Mouse (Mus musculus) limb, embryonic 14.5 days (tissue): ENCODE measurements at regions not wholly inside any gene's neighbourhood (a gene's known extent, or its start where the extent isn't known, plus 50 kb on each side); places are given as distances from the start of the nearest gene placed in this dataset.

Experiments used
- ATAC-seq: fragments of 200-750 bp; cut with Nextera tagmentation; 2 replicates; pipeline ENCODE4 v1.8.0; 2017; ENCODE audit warnings: low read depth, moderate number of reproducible peaks, moderate TSS enrichment; ENCODE audit not compliant: low FRiP score
- DNase-seq: peaks from one replicate; pipeline ENCODE4 v3.0.0-alpha.2; 2015; ENCODE audit warnings: low spot score
- H3K27ac ChIP-seq: fragments of 300-500 bp; sonication (generic); replicated peaks from 2 replicates; pipeline ENCODE4 v1.5.1; 2014; ENCODE audit warnings: low read depth, mild to moderate bottlenecking, low read length, moderate library complexity, mixed read lengths
- H3K27me3 ChIP-seq: fragments of 300-500 bp; sonication (generic); 2 replicates; pipeline ENCODE4 v1.6.1; 2014; ENCODE audit warnings: low read length, mixed read lengths; ENCODE audit not compliant: control insufficient read depth, insufficient read depth
- H3K36me3 ChIP-seq: fragments of 300-500 bp; sonication (generic); 2 replicates; pipeline ENCODE4 v1.6.1; 2014; ENCODE audit warnings: mild to moderate bottlenecking, low read length, moderate library complexity, mixed read lengths; ENCODE audit not compliant: control insufficient read depth, insufficient read depth
- H3K4me1 ChIP-seq: fragments of 300-500 bp; sonication (generic); 2 replicates; pipeline ENCODE4 v1.6.1; 2014; ENCODE audit warnings: antibody characterized with exemption, low read length, mixed read lengths; ENCODE audit not compliant: control insufficient read depth, insufficient read depth
- H3K4me2 ChIP-seq: fragments of 300-500 bp; sonication (generic); replicated peaks from 2 replicates; pipeline ENCODE4 v1.6.1; 2014; ENCODE audit warnings: low read depth, mild to moderate bottlenecking, low read length, moderate library complexity; ENCODE audit not compliant: severe bottlenecking
- H3K4me3 ChIP-seq: fragments of 300-500 bp; sonication (generic); replicated peaks from 2 replicates; pipeline ENCODE4 v1.5.1; 2014; ENCODE audit warnings: low read length
- H3K9ac ChIP-seq: fragments of 300-500 bp; sonication (generic); 2 replicates; pipeline ENCODE4 v1.6.1; 2014; ENCODE audit warnings: mild to moderate bottlenecking, low read depth, low read length, moderate library complexity; ENCODE audit not compliant: severe bottlenecking
- H3K9me3 ChIP-seq: fragments of 300-500 bp; sonication (generic); 2 replicates; pipeline ENCODE4 v1.6.1; 2016; ENCODE audit warnings: low read length; ENCODE audit not compliant: control insufficient read depth
- POLR2A ChIP-seq: fragments of 200-500 bp; IDR thresholded peaks from 2 replicates; pipeline ENCODE4 v1.8.0; 2012; ENCODE audit warnings: inconsistent platforms, mild to moderate bottlenecking, moderate library complexity, borderline replicate concordance; ENCODE audit not compliant: insufficient read depth, insufficient read length; ENCODE audit errors: extremely low read depth
- WGBS: fragments of 180-500 bp; shearing (Covaris S2); extraction: QIAGEN DNeasy Blood & Tissue Kit; methylation state at CpG from one replicate; pipeline ENCODE4 v1.1.7; 2014; 5-methylcytosine and 5-hydroxymethylcytosine counted together

DNA sequence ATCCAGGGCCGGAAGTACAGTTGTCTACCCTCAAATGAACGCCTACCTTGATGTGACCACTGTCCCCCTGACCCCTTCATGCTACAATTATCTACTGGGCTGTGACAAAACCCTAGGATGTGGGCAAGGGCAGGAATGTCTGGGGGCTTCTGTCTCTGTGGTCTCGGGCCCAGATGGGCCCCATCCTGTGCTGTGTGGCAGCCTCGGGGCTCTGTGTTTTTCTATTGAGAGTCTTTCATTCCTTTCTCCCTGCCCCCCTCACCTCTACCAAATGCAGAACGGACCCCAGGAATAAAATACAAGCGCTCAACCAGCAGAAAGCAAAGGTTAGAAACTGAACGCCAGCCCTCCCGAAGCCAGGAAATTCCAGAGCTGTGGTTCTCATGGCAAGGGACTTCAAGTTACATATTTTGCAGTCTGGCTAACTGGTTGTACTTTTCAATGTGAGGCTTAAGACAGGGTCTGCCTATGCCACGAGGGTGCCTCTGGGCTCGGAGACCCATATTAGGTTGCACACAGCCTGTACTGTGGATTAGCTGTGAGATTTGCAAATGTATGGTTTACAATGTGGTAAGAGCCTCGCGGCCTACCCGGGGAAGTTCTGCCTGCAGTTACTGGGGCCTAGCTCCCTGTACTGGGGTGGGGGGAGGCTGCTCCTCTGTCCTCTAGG is 97.7 kb upstream of the Six2 start:
- ATAC-seq, result peak; percentile 90
- peak; percentile 54 for DNase-seq
- Histone ChIP-seq H3K27me3 (no peaks in the 10 kb centered on the region), H3K4me2 (peak overlapping the region; percentile 11; the same call in 1 of the 2 replicates), H3K4me1 (peaks cover 16% of the 10 kb centered on the region), H3K27ac (peak overlapping the region; percentile 79), H3K4me3 (no peak overlapping the region), H3K36me3 (no peaks in the 10 kb centered on the region), H3K9ac (no peak overlapping the region), H3K9me3 (no peaks in the 10 kb centered on the region)
- TF ChIP-seq POLR2A, result no peak
- 25% methylated on average over 13 of the region's 13 CpGs for WGBS

DNA sequence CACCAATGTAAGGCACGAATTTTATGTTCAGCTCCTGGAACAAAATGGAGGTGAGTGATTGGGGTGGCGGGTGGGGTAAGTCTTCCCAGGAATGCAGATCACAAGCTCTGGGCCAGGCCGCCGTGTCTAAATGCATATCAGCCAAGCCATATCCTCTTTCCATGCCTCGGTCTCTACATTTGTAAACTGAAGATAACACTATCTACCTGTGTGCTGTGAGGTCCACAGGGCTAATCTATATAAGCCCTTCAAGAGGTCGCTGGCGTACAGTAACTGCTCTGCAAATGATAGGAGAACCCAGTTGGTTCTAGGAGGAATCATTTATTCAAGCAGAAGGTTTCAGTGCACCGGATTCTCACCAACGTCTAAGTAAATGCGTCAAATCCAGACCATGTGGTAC is 92.4 kb upstream of the Six2 start:
- H3K4me1 ChIP-seq, result peaks cover 4% of the 10 kb centered on the region
- H3K27ac ChIP-seq, result no peak overlapping the region
- H3K4me2 ChIP-seq, result no peak overlapping the region
- no peak overlapping the region for H3K4me3 ChIP-seq
- ATAC-seq (no peak), DNase-seq (no peak)
- H3K36me3 ChIP-seq, result no peaks in the 10 kb centered on the region
- 89% methylated on average over 10 of the region's 10 CpGs for WGBS
- H3K9me3 ChIP-seq, result no peaks in the 10 kb centered on the region
- no peak for TF ChIP-seq POLR2A
- no peak overlapping the region for H3K9ac ChIP-seq
- no peaks in the 10 kb centered on the region for H3K27me3 ChIP-seq

DNA sequence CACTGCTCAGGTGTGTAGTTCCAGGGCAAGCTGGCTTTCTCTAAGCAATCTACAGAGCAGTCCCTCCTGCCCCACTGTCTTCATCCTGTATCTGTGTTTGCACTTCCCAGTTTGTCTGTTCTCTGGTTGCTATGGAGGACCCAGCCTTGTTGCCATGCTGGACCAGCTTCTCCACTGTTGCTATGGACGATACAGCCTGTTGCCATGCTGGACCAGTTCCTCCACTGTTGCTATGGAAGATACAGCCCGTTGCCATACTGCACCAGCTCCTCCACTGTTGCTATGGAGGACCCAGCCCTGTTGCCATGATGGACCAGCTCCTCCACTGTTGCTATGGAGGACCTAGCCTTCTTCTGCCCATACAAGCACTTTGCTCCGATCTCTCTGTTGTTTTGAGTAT is 88.8 kb upstream of the Six2 start:
- TF ChIP-seq POLR2A, result no peak
- WGBS, result 75% methylated on average over 3 of the region's 3 CpGs
- ATAC-seq (no peak), DNase-seq (no peak)
- no peaks in the 10 kb centered on the region for H3K36me3 ChIP-seq
- H3K9me3 ChIP-seq, result no peaks in the 10 kb centered on the region
- no peak overlapping the region for H3K9ac ChIP-seq
- H3K4me3 ChIP-seq, result no peak overlapping the region
- H3K27ac ChIP-seq, result no peak overlapping the region
- H3K4me2 ChIP-seq, result no peak overlapping the region
- H3K4me1 ChIP-seq, result no peaks in the 10 kb centered on the region
- H3K27me3 ChIP-seq, result no peaks in the 10 kb centered on the region

DNA sequence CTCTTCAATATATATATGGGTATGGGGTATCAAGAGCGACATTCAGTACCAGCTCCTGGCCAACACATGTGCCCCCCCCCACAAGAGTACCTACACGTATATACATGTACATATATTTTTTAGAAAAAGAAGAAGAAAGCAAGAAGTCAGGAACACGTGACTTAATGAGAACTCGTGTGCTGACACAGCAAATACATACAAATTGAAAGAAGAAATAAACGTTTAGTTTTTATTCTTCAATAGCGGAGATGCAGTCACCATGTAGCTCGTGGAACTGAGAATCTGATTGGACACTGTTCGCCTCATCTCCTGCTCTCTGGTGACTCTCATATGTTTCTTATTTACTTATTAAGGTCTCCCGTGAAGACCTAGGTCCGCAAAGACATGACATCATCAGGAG is 80.3 kb upstream of the Six2 start:
- H3K27me3 ChIP-seq, result no peaks in the 10 kb centered on the region
- H3K4me1 ChIP-seq, result no peaks in the 10 kb centered on the region; the same call in 1 of the 2 replicates
- DNase-seq, result no peak
- H3K4me3 ChIP-seq, result no peak overlapping the region
- H3K9ac ChIP-seq, result no peak overlapping the region
- no peaks in the 10 kb centered on the region for H3K9me3 ChIP-seq
- no peak overlapping the region for H3K4me2 ChIP-seq
- no peak; the same call in 1 of the 2 replicates for ATAC-seq
- TF ChIP-seq POLR2A, result no peak
- no peak overlapping the region for H3K27ac ChIP-seq
- 67% methylated on average over 10 of the region's 10 CpGs for WGBS
- no peaks in the 10 kb centered on the region for H3K36me3 ChIP-seq

DNA sequence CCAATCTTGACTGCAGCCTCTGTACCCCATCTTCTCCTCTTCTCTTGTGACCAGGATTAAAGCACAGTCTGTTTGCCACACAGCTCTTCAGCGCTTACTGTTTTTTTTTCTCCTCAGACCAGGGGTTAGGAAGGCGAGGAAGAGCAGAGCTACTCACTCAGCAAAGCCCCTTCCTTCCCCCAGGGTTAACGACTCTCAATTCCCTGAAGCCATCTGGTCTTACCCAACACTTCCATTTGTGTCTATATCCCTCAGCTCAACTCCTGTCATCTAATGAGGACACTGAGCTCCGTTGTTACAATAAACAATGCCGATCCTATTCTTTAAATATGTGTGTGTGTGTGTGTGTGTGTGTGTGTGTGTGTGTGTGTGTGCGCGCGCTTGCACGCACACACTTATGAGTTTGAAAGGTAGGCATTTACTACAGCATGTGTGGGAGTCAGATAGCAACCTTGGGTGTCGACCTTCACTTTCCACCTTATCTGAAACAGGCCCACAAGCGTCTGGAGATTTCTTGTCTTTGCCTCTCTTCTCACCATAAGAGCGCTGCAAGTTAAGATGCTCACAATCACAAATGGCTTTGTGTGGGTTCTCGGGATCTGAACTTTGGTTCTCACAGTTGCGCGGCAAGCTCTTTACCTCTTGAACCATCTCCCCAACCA is 79.3 kb upstream of the Six2 start:
- 74% methylated on average over 15 of the region's 15 CpGs for WGBS
- DNase-seq, result no peak
- TF ChIP-seq POLR2A, result no peak
- Histone ChIP-seq H3K27me3 (no peaks in the 10 kb centered on the region), H3K36me3 (no peaks in the 10 kb centered on the region), H3K9ac (no peak overlapping the region), H3K4me2 (no peak overlapping the region), H3K9me3 (peaks cover 4% of the 10 kb centered on the region; the same call in 1 of the 2 replicates), H3K27ac (no peak overlapping the region), H3K4me1 (no peaks in the 10 kb centered on the region; the same call in 1 of the 2 replicates), H3K4me3 (no peak overlapping the region)
- ATAC-seq, result no peak
